Mouse (Mus musculus) stomach, embryonic 16.5 days (tissue): ENCODE results near the gene Hsd17b11. TPM values are rescaled to one million over a fixed set of nuclear protein-coding genes. Genes with fewer than 3 reads are reported as not detected.
A peak's percentile ranks its signal among the peaks of the same experiment; 100 is the strongest.
"Not testable (repeated sequence)": the region's sequence is repeated elsewhere in the genome, so short reads cannot be mapped to it uniquely, and the experiment has no call there.

Experiments used
- ATAC-seq: fragments of 200-750 bp; cut with Nextera tagmentation; 2 replicates; pipeline ENCODE4 v1.8.0; 2017; ENCODE audit warnings: moderate number of reproducible peaks, moderate TSS enrichment; ENCODE audit not compliant: insufficient read depth, low FRiP score
- H3K27ac ChIP-seq: fragments of 300-500 bp; sonication (generic); 2 replicates; pipeline ENCODE4 v1.5.1; 2014; ENCODE audit warnings: low read length
- H3K27me3 ChIP-seq: fragments of 300-500 bp; sonication (generic); 2 replicates; pipeline ENCODE4 v1.6.1; 2014; ENCODE audit warnings: low read length, control low read depth, mixed read lengths; ENCODE audit not compliant: control insufficient read depth, insufficient read depth
- H3K36me3 ChIP-seq: fragments of 300-500 bp; sonication (generic); 2 replicates; pipeline ENCODE4 v1.6.1; 2014; ENCODE audit warnings: low read length; ENCODE audit not compliant: control insufficient read depth, insufficient read depth
- H3K4me1 ChIP-seq: fragments of 300-500 bp; sonication (generic); 2 replicates; pipeline ENCODE4 v1.6.1; 2014; ENCODE audit warnings: low read length, control low read depth, mixed read lengths; ENCODE audit not compliant: control insufficient read depth, insufficient read depth
- H3K4me2 ChIP-seq: fragments of 300-500 bp; sonication (generic); 2 replicates; pipeline ENCODE4 v1.6.1; 2014; ENCODE audit warnings: low read depth, low read length, mixed read lengths
- H3K4me3 ChIP-seq: fragments of 300-500 bp; sonication (generic); replicated peaks from 2 replicates; pipeline ENCODE4 v1.5.1; 2014; ENCODE audit warnings: mild to moderate bottlenecking, low read length
- H3K9ac ChIP-seq: fragments of 300-500 bp; sonication (generic); 2 replicates; pipeline ENCODE4 v1.6.1; 2014; ENCODE audit warnings: low read length
- H3K9me3 ChIP-seq: fragments of 300-500 bp; sonication (generic); replicated peaks from 2 replicates; pipeline ENCODE4 v1.6.1; 2016; ENCODE audit warnings: low read length, control low read depth; ENCODE audit not compliant: control insufficient read depth
- WGBS: fragments of 180-500 bp; shearing (Covaris S2); extraction: QIAGEN DNeasy Blood & Tissue Kit; methylation state at CpG from one replicate; pipeline ENCODE4 v1.1.7; 2014; 5-methylcytosine and 5-hydroxymethylcytosine counted together
- polyA plus RNA-seq: library from polyadenylated mRNA; unstranded; fragments of >200 nt; fragmentation: Nextera tagmentation; extraction: Ambion mirVana; gene quantifications from 2 replicates; pipeline ENCODE4 v1.2.1, GENCODE M21; 2015

The Hsd17b11 gene
- polyA plus RNA-seq, 1 experiment from 2014 or later, result 7.0 TPM

GRCm38 (mm10) chr5:104042906-104043305 is 21.2 kb upstream of the Hsd17b11 start:
- ATAC-seq, result no peak
- 90% methylated on average over 2 of the region's 2 CpGs for WGBS

DNA sequence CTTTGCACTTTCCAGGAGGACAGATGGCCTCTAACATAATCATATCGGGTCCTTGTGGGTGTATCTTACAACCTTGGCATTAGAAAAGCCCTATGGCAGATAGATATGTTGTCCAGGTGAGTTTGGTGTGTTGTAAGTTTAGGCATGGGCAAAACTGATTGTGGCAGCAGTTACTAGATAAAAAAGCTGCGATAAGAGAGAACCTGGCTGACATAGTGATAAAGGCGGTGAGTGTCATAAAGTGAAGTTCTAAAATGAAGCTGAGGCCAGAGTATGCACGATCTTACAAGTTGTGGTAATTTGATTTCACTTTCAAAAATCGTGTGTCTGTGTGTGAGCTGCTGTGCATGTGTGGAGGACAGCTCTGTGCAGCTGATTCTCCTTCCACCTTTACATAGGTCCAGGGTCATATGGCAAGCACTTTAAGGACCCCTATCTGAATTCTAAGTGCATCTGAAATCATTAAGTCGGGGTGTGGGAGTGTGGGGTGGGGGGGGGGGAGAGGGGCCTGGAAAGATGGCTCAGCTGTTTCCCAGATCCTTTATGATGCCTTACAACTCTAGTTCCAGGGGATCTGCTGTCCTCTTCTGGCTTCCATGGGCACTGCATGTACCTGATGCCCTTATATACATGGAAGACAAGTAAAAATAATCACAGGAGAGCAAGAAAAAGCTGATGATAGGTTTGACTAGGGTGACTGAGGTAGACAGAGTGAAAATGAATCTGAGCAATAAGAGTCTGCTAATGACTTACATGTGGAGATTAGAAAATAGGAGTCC is 17.6 kb upstream of the Hsd17b11 start:
- no peak overlapping the region for H3K9ac ChIP-seq
- no peaks in the 10 kb centered on the region for H3K27me3 ChIP-seq
- H3K27ac ChIP-seq, result no peak overlapping the region
- no peaks in the 10 kb centered on the region for H3K4me1 ChIP-seq
- H3K4me3 ChIP-seq, result no peak overlapping the region
- no peaks in the 10 kb centered on the region for H3K9me3 ChIP-seq
- WGBS, result 59% methylated on average over 6 of the region's 6 CpGs
- H3K4me2 ChIP-seq, result no peak overlapping the region
- H3K36me3 ChIP-seq, result no peaks in the 10 kb centered on the region
- ATAC-seq, result peak; percentile 13; the same call in 1 of the 2 replicates

More at GRCm38 (mm10) chr5:104042906-104043305, 21.2 kb upstream of the Hsd17b11 start:
- H3K4me1 ChIP-seq, result peaks cover 7% of the 10 kb centered on the region
- no peaks in the 10 kb centered on the region for H3K27me3 ChIP-seq
- H3K9ac ChIP-seq, result no peak overlapping the region
- no peak overlapping the region for H3K4me2 ChIP-seq
- no peaks in the 10 kb centered on the region for H3K36me3 ChIP-seq
- no peaks in the 10 kb centered on the region for H3K9me3 ChIP-seq
- H3K4me3 ChIP-seq, result no peak overlapping the region
- no peak overlapping the region for H3K27ac ChIP-seq

- H3K4me1 ChIP-seq, result no peaks in the 10 kb centered on the region
- no peak overlapping the region for H3K4me3 ChIP-seq
- no peak for ATAC-seq
- no peak overlapping the region for H3K9ac ChIP-seq
- no peak overlapping the region for H3K27ac ChIP-seq
- no peaks in the 10 kb centered on the region for H3K36me3 ChIP-seq
- no peaks in the 10 kb centered on the region for H3K27me3 ChIP-seq
- no peaks in the 10 kb centered on the region for H3K9me3 ChIP-seq
- 70% methylated on average over 1 of the region's 1 CpGs for WGBS
- H3K4me2 ChIP-seq, result no peak overlapping the region
Measured at GRCm38 (mm10) chr5:104036686-104037085, 15.0 kb upstream of the Hsd17b11 start.

DNA sequence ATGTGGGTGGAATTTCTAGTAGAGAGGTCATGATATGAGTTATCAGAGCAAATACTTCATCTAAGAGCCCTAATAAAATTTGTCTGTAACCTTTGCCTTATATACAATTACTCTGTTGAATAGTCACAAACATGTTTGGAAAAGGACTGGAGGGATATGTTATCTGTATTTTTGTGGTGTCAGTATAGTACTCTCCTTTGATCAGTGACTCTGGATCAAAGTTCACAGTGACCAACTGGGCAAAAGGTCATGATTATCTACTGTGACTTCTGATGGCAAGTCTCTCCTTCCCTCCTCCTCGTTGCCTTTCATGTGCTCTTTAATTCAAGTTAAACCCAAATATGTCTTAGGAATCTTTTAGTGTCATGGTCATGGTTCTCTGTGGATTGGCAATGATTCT is 14.1 kb upstream of the Hsd17b11 start:
- Histone ChIP-seq H3K4me2 (no peak overlapping the region), H3K36me3 (no peaks in the 10 kb centered on the region), H3K4me1 (no peaks in the 10 kb centered on the region), H3K9me3 (no peaks in the 10 kb centered on the region), H3K4me3 (no peak overlapping the region), H3K27ac (no peak overlapping the region), H3K27me3 (no peaks in the 10 kb centered on the region), H3K9ac (no peak overlapping the region)
- WGBS, result 48% methylated on average over 1 of the region's 1 CpGs
- no peak for ATAC-seq

DNA sequence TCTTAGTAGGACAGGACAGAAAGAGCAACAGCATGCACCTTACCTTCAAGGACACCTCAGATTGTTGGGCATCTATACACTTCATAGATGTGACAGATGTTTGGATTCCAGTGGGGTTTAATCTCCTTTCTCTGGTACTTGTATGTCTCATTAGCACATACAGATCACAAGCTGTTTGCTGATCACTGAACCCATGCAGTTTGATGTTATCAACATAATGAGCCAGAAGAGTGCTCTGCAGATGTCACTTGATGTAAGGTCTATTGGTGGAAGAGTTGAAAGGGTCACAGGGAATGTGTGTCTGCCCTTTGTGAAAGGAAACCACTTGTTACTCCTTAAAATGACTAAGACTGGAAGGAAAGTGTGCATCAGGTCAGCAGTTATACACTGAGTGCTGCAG is 13.3 kb upstream of the Hsd17b11 start:
- Histone ChIP-seq H3K27ac (no peak overlapping the region), H3K4me1 (no peaks in the 10 kb centered on the region), H3K9ac (no peak overlapping the region), H3K9me3 (no peaks in the 10 kb centered on the region), H3K4me2 (no peak overlapping the region), H3K27me3 (no peaks in the 10 kb centered on the region), H3K4me3 (no peak overlapping the region), H3K36me3 (no peaks in the 10 kb centered on the region)
- ATAC-seq, result no peak

GRCm38 (mm10) chr5:104032434-104033097 is 10.8 kb upstream of the Hsd17b11 start:
- H3K4me2 ChIP-seq, result no peak overlapping the region
- H3K4me1 ChIP-seq, result no peaks in the 10 kb centered on the region
- H3K9ac ChIP-seq, result no peak overlapping the region
- H3K27me3 ChIP-seq, result no peaks in the 10 kb centered on the region
- WGBS, result 76% methylated on average over 2 of the region's 2 CpGs
- no peak overlapping the region for H3K4me3 ChIP-seq
- no peaks in the 10 kb centered on the region for H3K9me3 ChIP-seq
- H3K27ac ChIP-seq, result no peak overlapping the region
- H3K36me3 ChIP-seq, result no peaks in the 10 kb centered on the region
- ATAC-seq, result no peak

- H3K27me3 ChIP-seq, result no peaks in the 10 kb centered on the region
- H3K27ac ChIP-seq, result no peak overlapping the region
- H3K4me1 ChIP-seq, result peaks cover 21% of the 10 kb centered on the region
- no peak for ATAC-seq
- no peak overlapping the region for H3K9ac ChIP-seq
- no peak overlapping the region for H3K4me2 ChIP-seq
- H3K36me3 ChIP-seq, result no peaks in the 10 kb centered on the region
- no peaks in the 10 kb centered on the region for H3K9me3 ChIP-seq
- no peak overlapping the region for H3K4me3 ChIP-seq
- WGBS, result 42% methylated on average over 17 of the region's 17 CpGs
Measured at GRCm38 (mm10) chr5:104025245-104025854, 3.6 kb upstream of the Hsd17b11 start.

DNA sequence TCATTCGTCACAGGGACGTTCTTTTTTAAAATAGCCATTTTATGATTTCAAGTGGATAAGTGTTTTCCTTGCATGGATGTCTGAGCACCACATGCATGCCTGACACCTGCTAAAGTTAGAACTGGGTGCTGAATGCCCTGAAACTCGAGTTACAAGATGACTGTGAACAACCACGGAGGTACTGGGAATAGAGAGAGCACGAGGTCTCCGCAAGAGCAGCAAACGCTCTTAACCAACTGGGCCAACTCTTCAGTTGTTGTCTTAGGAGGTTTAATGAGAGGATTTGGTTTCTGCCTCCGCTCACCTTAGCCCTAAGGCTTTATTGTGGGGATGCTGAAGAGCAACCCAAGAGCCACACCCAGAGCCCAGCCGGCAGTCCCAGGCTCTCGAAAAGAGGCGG is 3.0 kb upstream of the Hsd17b11 start:
- H3K4me2 ChIP-seq, result no peak overlapping the region
- no peak overlapping the region for H3K4me3 ChIP-seq
- H3K4me1 ChIP-seq, result peaks cover 25% of the 10 kb centered on the region
- H3K27me3 ChIP-seq, result no peaks in the 10 kb centered on the region
- no peaks in the 10 kb centered on the region for H3K9me3 ChIP-seq
- 76% methylated on average over 11 of the region's 11 CpGs for WGBS
- H3K9ac ChIP-seq, result no peak overlapping the region
- no peaks in the 10 kb centered on the region for H3K36me3 ChIP-seq
- ATAC-seq, result no peak
- H3K27ac ChIP-seq, result no peak overlapping the region

GRCm38 (mm10) chr5:104024193-104024592 is 2.5 kb upstream of the Hsd17b11 start:
- not testable (repeated sequence) for H3K4me3 ChIP-seq, H3K4me2 ChIP-seq, H3K9me3 ChIP-seq, H3K27me3 ChIP-seq, ATAC-seq, H3K36me3 ChIP-seq, H3K27ac ChIP-seq, H3K9ac ChIP-seq
- H3K4me1 ChIP-seq, result peaks cover 31% of the 10 kb centered on the region
- WGBS, result 74% methylated on average over 5 of the region's 5 CpGs
